Mouse (Mus musculus) brain, embryonic 18.5 days (tissue): ENCODE results near the gene Polr1d.

Experiments used
- DNase-seq: peaks from one replicate; pipeline ENCODE4 v3.0.0-alpha.2; 2012; ENCODE audit warnings: low read depth, low spot score

Polr1d gene

GRCm38 (mm10) chr5:147076799-147077165, at the start of gene Polr1d:
Polr1d (plus strand) TSS chr5:147077050.
- DNase-seq: no peak

- DNase-seq: no peak
Measured at GRCm38 (mm10) chr5:147031281-147031680, 45.6 kb upstream of the Polr1d start.

- DNase-seq: no peak
Measured at GRCm38 (mm10) chr5:147033155-147033554, 43.7 kb upstream of the Polr1d start.

- no peak for DNase-seq
Measured at GRCm38 (mm10) chr5:147034283-147034682, 42.6 kb upstream of the Polr1d start.

GRCm38 (mm10) chr5:147035301-147035700, 41.5 kb upstream of the Polr1d start:
- no peak for DNase-seq

GRCm38 (mm10) chr5:147036028-147036427, 40.8 kb upstream of the Polr1d start:
- DNase-seq: no peak

GRCm38 (mm10) chr5:147036661-147037060, 40.2 kb upstream of the Polr1d start:
- no peak for DNase-seq

GRCm38 (mm10) chr5:147037601-147038000, 39.2 kb upstream of the Polr1d start:
- DNase-seq: no peak

GRCm38 (mm10) chr5:147039394-147039793, 37.5 kb upstream of the Polr1d start:
- no peak for DNase-seq

GRCm38 (mm10) chr5:147041965-147042937, 34.6 kb upstream of the Polr1d start:
- no peak for DNase-seq

GRCm38 (mm10) chr5:147043240-147043844, 33.5 kb upstream of the Polr1d start:
- DNase-seq: no peak

GRCm38 (mm10) chr5:147045311-147045710, 31.5 kb upstream of the Polr1d start:
- no peak for DNase-seq

GRCm38 (mm10) chr5:147045929-147046328, 30.9 kb upstream of the Polr1d start:
- DNase-seq: no peak

GRCm38 (mm10) chr5:147049544-147050209, 27.2 kb upstream of the Polr1d start:
- no peak for DNase-seq

- no peak for DNase-seq
Measured at GRCm38 (mm10) chr5:147050816-147051499, 25.9 kb upstream of the Polr1d start.

- no peak for DNase-seq
Measured at GRCm38 (mm10) chr5:147051500-147052308, 25.1 kb upstream of the Polr1d start.

- DNase-seq: no peak
Measured at GRCm38 (mm10) chr5:147052309-147052558, 24.6 kb upstream of the Polr1d start.

GRCm38 (mm10) chr5:147053071-147053470, 23.8 kb upstream of the Polr1d start:
- DNase-seq: no peak

- no peak for DNase-seq
Measured at GRCm38 (mm10) chr5:147053481-147053880, 23.4 kb upstream of the Polr1d start.

GRCm38 (mm10) chr5:147054328-147054727, 22.5 kb upstream of the Polr1d start:
- no peak for DNase-seq

GRCm38 (mm10) chr5:147054747-147055270, 22.0 kb upstream of the Polr1d start:
- DNase-seq: no peak
